ENCODE assay signal across 30 mouse cellular contexts in genomic region chr3:69278648-69279047, GRCm38 (mm10). TPM values are rescaled to one million over a fixed set of nuclear protein-coding genes. Genes with fewer than 3 reads are reported as not detected.
DNase-seq lines count a peak whose midpoint lies in the region; ATAC-seq and TF ChIP-seq lines count a peak whose summit lies in the region.
"Had no signal": no experiment of that assay in that cellular context is flagged by ENCODE, and none has a peak within 500 bp of the region (broad histone marks: within the 10 kb centered on the region; RNA-seq: fewer than 3 reads in every experiment).

No protein-coding gene starts in this region.

- DNase-seq in G1E (ENCODE audit: low spot score): no peak
- DNase-seq in embryo, embryonic 10.5 days (ENCODE audit: low spot score): no peak
- no peak for DNase-seq in ovary, postnatal 14 days (ENCODE audit: low spot score)
- DNase-seq: adrenal gland, adult 8-10 months; adrenal gland, postnatal 14 days; adrenal gland, postnatal 36 days; B cell, adult 2 months; cerebellum, adult 11-12 months; cerebellum, adult 2 months; cerebellum, adult 9-10 months; cerebellum, postnatal 10 days; cerebellum, postnatal 25 days; embryo, embryonic 11 days; forebrain, postnatal 0 days had no signal

- no peak for TF ChIP-seq CTCF in G1E (IDR thresholded peaks at IDR 0.05; ENCODE audit: low read depth, low read length)

- no peaks in the 10 kb centered on the region for H3K9me3 ChIP-seq in G1E (replicated peaks)
- H3K9me3 ChIP-seq: embryonic facial prominence, embryonic 13.5 days; embryonic facial prominence, embryonic 15.5 days; forebrain, embryonic 13.5 days; forebrain, embryonic 15.5 days had no signal

- H3K27me3 ChIP-seq in G1E (ENCODE audit: insufficient read depth, low read length): peaks cover 6% of the 10 kb centered on the region
- H3K27me3 ChIP-seq: CH12.LX; embryonic facial prominence, embryonic 13.5 days; embryonic facial prominence, embryonic 15.5 days; forebrain, embryonic 13.5 days; forebrain, embryonic 15.5 days had no signal

- ATAC-seq in G1E (ENCODE audit: extremely low read depth, insufficient number of reproducible peaks, low FRiP score, poor library complexity, severe bottlenecking): peak; percentile 22
- ATAC-seq in erythroid progenitor cell, adult 5-6 weeks (replicated peaks; ENCODE audit: low FRiP score, poor library complexity, severe bottlenecking): peak; percentile 52; the same call in 1 of the 2 replicates
- ATAC-seq in megakaryocyte-erythroid progenitor cell, adult 5-6 weeks (replicated peaks; ENCODE audit: low FRiP score, low TSS enrichment, poor library complexity, severe bottlenecking): peak; percentile 47
- ATAC-seq: activated CD4-positive, CD25-positive, alpha-beta regulatory T cell, adult 4 months; CD4-positive, CD25-positive, alpha-beta regulatory T cell, adult 4 months; forebrain, embryonic 13.5 days; forebrain, embryonic 15.5 days; forebrain, postnatal 0 days; Patski had no signal

- 0 out of 2 replicates have a peak, but pooled peaks cover 5% of the 10 kb centered on the region for H3K4me1 ChIP-seq in G1E (ENCODE audit: insufficient read depth, low read depth, low read length)
- H3K4me1 ChIP-seq: embryonic facial prominence, embryonic 15.5 days had no signal

- H3K36me3 ChIP-seq in G1E (replicated peaks): no peaks in the 10 kb centered on the region
- H3K36me3 ChIP-seq: embryonic facial prominence, embryonic 13.5 days; embryonic facial prominence, embryonic 15.5 days; forebrain, embryonic 15.5 days had no signal

- no peak overlapping the region for H3K4me3 ChIP-seq in G1E (ENCODE audit: low read depth, low read length)
- H3K4me3 ChIP-seq: embryonic facial prominence, embryonic 13.5 days; embryonic facial prominence, embryonic 15.5 days; erythroblast, embryonic 14.5 days; forebrain, embryonic 13.5 days; forebrain, embryonic 15.5 days had no signal

RNA-seq across cellular contexts. Expression of gene Ppm1l, which starts 38.0 kb away (rescaled TPM):
- total RNA-seq in G1E (2014; fragmentation: Nextera tagmentation): 12.8 and 16.6 TPM in 2 replicates
- 4.2 and 5.6 TPM in 2 replicates for total RNA-seq in G1E (2017)
- polyA plus RNA-seq in G1E (2012): 1.5 TPM in 2 replicates
- 27.2 and 28.5 TPM in 2 replicates for total RNA-seq in erythroid progenitor cell, adult 5-6 weeks (2015; ENCODE audit: low replicate concordance)
- 29.4 and 32.6 TPM in 2 replicates for total RNA-seq in erythroid progenitor cell, adult 5-6 weeks (2017; ENCODE audit: low replicate concordance)
- total RNA-seq in megakaryocyte-erythroid progenitor cell, adult 5-6 weeks (2014; fragmentation: Nextera tagmentation): 13.9 and 23.2 TPM in 2 replicates
- total RNA-seq in megakaryocyte-erythroid progenitor cell, adult 5-6 weeks (2017): 9.5 and 12.9 TPM in 2 replicates
- total RNA-seq: MEL had no signal

RNA-seq across cellular contexts. Expression of gene Arl14, which starts 56.4 kb away (rescaled TPM):
- total RNA-seq in G1E (2014; fragmentation: Nextera tagmentation) (not detected in 2 replicates), G1E (2017) (not detected in 2 replicates)
- polyA plus RNA-seq in G1E (2012): not detected in 2 replicates
- total RNA-seq in erythroid progenitor cell, adult 5-6 weeks (2015; ENCODE audit: low replicate concordance): not detected in 2 replicates
- total RNA-seq in erythroid progenitor cell, adult 5-6 weeks (2017; ENCODE audit: low replicate concordance): not detected in 2 replicates
- total RNA-seq in megakaryocyte-erythroid progenitor cell, adult 5-6 weeks (2014; fragmentation: Nextera tagmentation): not detected in 2 replicates
- not detected in 2 replicates for total RNA-seq in megakaryocyte-erythroid progenitor cell, adult 5-6 weeks (2017)
- total RNA-seq: adrenal gland, adult 18-20 months; adrenal gland, adult 8-10 months; adrenal gland, postnatal 14 days; adrenal gland, postnatal 36 days; CH12.LX; forebrain, postnatal 0 days; MEL had no signal
- polyA plus RNA-seq: activated CD4-positive, CD25-positive, alpha-beta regulatory T cell, adult 4 months; CD4-positive, CD25-positive, alpha-beta regulatory T cell, adult 4 months; cerebellum, adult 2 months; cortical plate, adult 2 months; embryonic facial prominence, embryonic 11.5 days; embryonic facial prominence, embryonic 13.5 days; erythroblast, embryonic 14.5 days; forebrain, embryonic 11.5 days; forebrain, embryonic 13.5 days; forebrain, embryonic 15.5 days; forebrain, postnatal 0 days; Patski had no signal
